Mouse (Mus musculus): ENCODE data around the gene Zc3h6. TPM values are rescaled to one million over a fixed set of nuclear protein-coding genes. Genes with fewer than 3 reads are reported as not detected.
A peak's percentile ranks its signal among the peaks of the same experiment; 100 is the strongest.

Zc3h6 gene
- total and polyA plus RNA-seq, 2 experiments from 2014 or later = 5.9 to 6.8 TPM

DNA sequence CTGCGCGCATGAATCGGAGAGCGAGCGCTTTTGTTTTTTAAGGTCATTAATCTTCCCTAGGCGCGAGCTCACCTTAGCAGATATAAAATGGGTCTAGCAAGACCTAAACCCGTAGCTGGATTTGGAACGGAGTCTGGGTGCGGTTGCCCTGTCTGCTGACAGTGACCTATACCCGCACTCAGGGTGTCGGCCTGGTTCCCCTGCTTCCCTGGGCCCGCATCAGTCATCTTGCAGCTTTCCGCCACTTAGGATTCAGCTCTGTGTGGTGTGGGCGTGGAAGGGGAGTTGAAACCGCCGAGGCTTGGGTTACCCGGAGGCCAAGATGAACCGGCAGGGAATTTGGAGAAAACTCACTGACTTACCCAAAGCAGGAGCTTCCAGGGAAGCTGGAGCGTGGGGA is 99.1 kb downstream of the Zc3h6 start:
- Histone ChIP-seq H3K27me3 (ENCODE audit: insufficient read depth, low read length) (no peaks in the 10 kb centered on the region), H3K27ac (ENCODE audit: low read depth, low read length) (peak overlapping the region; percentile 72), H3K9me3 (ENCODE audit: low read length) (no peaks in the 10 kb centered on the region), H3K4me2 (ENCODE audit: low read depth, low read length, poor library complexity, severe bottlenecking) (peak overlapping the region; percentile 71), H3K4me3 (ENCODE audit: low read depth, low read length) (peak overlapping the region; percentile 75), H3K9ac (replicated peaks; ENCODE audit: low read length, poor library complexity, severe bottlenecking) (peak overlapping the region; percentile 78), H3K36me3 (ENCODE audit: insufficient read depth, low read length) (peaks cover 10% of the 10 kb centered on the region), H3K4me1 (ENCODE audit: insufficient read depth, low read length) (peaks cover 12% of the 10 kb centered on the region)
- DNase-seq (ENCODE audit: low spot score) (peak; percentile 62), ATAC-seq (ENCODE audit: low FRiP score) (peak; percentile 81)
- TF ChIP-seq CTCF (IDR thresholded peaks at IDR 0.05) = no peak
- WGBS = under 1% methylated on average over 20 of the region's 20 CpGs

Small RNAs within 50 kb of the gene (microRNA-seq; reads per million reads assigned to microRNA genes)
- not detected for gene Gm22859 (ENCODE audit: borderline number of aligned reads)

Other genes starting within 250 kb of the Zc3h6 start
- gene Tmem87b, start 149.3 kb upstream of the Zc3h6 start, total RNA-seq (2014; rRNA removed) = 27.7 and 32.3 TPM in 2 replicates
- gene Tmem87b, start 149.3 kb upstream of the Zc3h6 start, polyA plus RNA-seq (2015; fragmentation: Nextera tagmentation; extraction: Ambion mirVana) = 34.8 and 35.7 TPM in 2 replicates
- 3.2 and 6.3 TPM in 2 replicates for gene Fbln7, start 104.4 kb upstream of the Zc3h6 start, total RNA-seq (2014; rRNA removed)
- 4.2 and 4.8 TPM in 2 replicates for gene Fbln7, start 104.4 kb upstream of the Zc3h6 start, polyA plus RNA-seq (2015; fragmentation: Nextera tagmentation; extraction: Ambion mirVana)
- gene Zc3h8, start 23.3 kb upstream of the Zc3h6 start, total RNA-seq (2014; rRNA removed) = 3.5 and 5.0 TPM in 2 replicates
- 14.7 and 15.5 TPM in 2 replicates for gene Zc3h8, start 23.3 kb upstream of the Zc3h6 start, polyA plus RNA-seq (2015; fragmentation: Nextera tagmentation; extraction: Ambion mirVana)
- 26.6 and 29.8 TPM in 2 replicates for gene Gm10762, start 323 bp downstream of the Zc3h6 start, total RNA-seq (2014; rRNA removed)
- gene Gm10762, start 323 bp downstream of the Zc3h6 start, polyA plus RNA-seq (2015; fragmentation: Nextera tagmentation; extraction: Ambion mirVana) = 14.9 and 18.2 TPM in 2 replicates
- 1.8 and 2.3 TPM in 2 replicates for gene Vinac1, start 80.8 kb downstream of the Zc3h6 start, total RNA-seq (2014; rRNA removed)
- 0.94 and 1.1 TPM in 2 replicates for gene Vinac1, start 80.8 kb downstream of the Zc3h6 start, polyA plus RNA-seq (2015; fragmentation: Nextera tagmentation; extraction: Ambion mirVana)
- 53.7 and 58.0 TPM in 2 replicates for gene Ttl, start 98.5 kb downstream of the Zc3h6 start, total RNA-seq (2014; rRNA removed)
- gene Ttl, start 98.5 kb downstream of the Zc3h6 start, polyA plus RNA-seq (2015; fragmentation: Nextera tagmentation; extraction: Ambion mirVana) = 28.8 and 30.2 TPM in 2 replicates
- gene Polr1b, start 133.6 kb downstream of the Zc3h6 start, total RNA-seq (2014; rRNA removed) = 23.1 and 25.9 TPM in 2 replicates
- 10.4 and 11.1 TPM in 2 replicates for gene Polr1b, start 133.6 kb downstream of the Zc3h6 start, polyA plus RNA-seq (2015; fragmentation: Nextera tagmentation; extraction: Ambion mirVana)
- 12.2 and 23.6 TPM in 2 replicates for gene Chchd5, start 162.3 kb downstream of the Zc3h6 start, total RNA-seq (2014; rRNA removed)
- 14.1 and 14.5 TPM in 2 replicates for gene Chchd5, start 162.3 kb downstream of the Zc3h6 start, polyA plus RNA-seq (2015; fragmentation: Nextera tagmentation; extraction: Ambion mirVana)
- gene Slc20a1, start 231.4 kb downstream of the Zc3h6 start, total RNA-seq (2014; rRNA removed) = 80.0 and 82.2 TPM in 2 replicates
- 44.9 and 47.7 TPM in 2 replicates for gene Slc20a1, start 231.4 kb downstream of the Zc3h6 start, polyA plus RNA-seq (2015; fragmentation: Nextera tagmentation; extraction: Ambion mirVana)

Measured in midbrain, postnatal 0 days (tissue).